Mouse (Mus musculus): ENCODE measurements around the gene Kank2. TPM values are rescaled to one million over a fixed set of nuclear protein-coding genes. Genes with fewer than 3 reads are reported as not detected.

Gene Kank2
- polyA plus RNA-seq, 1 experiment from 2014 or later, result 7.5 TPM

- no peaks in the 10 kb centered on the region for H3K9me3 ChIP-seq (ENCODE audit: control insufficient read depth, low read length)
- TF ChIP-seq CTCF (IDR thresholded peaks at IDR 0.05; ENCODE audit: low read depth) (no peak), EP300 (optimal IDR thresholded peaks at IDR 0.05) (no peak)
- H3K4me2 ChIP-seq (replicated peaks; ENCODE audit: low read depth), result no peak overlapping the region
- H3K27ac ChIP-seq (replicated peaks), result no peak overlapping the region
- WGBS, result 79% methylated on average over 9 of the region's 9 CpGs
- H3K27me3 ChIP-seq (ENCODE audit: control insufficient read depth, insufficient read depth, low read length), result no peaks in the 10 kb centered on the region
- DNase-seq (ENCODE audit: low spot score), result no peak
- H3K4me1 ChIP-seq (replicated peaks; ENCODE audit: control insufficient read depth, insufficient read depth), result no peaks in the 10 kb centered on the region
- no peak overlapping the region for H3K9ac ChIP-seq (ENCODE audit: low read length)
- ATAC-seq (ENCODE audit: low FRiP score, low TSS enrichment), result no peak
- H3K36me3 ChIP-seq (ENCODE audit: control insufficient read depth, insufficient read depth, low read length), result peaks cover 32% of the 10 kb centered on the region
- H3K4me3 ChIP-seq (ENCODE audit: low read depth, low read length), result no peak overlapping the region
Measured at GRCm38 (mm10) chr9:21732288-21732687, 66.3 kb downstream of the Kank2 start.

DNA sequence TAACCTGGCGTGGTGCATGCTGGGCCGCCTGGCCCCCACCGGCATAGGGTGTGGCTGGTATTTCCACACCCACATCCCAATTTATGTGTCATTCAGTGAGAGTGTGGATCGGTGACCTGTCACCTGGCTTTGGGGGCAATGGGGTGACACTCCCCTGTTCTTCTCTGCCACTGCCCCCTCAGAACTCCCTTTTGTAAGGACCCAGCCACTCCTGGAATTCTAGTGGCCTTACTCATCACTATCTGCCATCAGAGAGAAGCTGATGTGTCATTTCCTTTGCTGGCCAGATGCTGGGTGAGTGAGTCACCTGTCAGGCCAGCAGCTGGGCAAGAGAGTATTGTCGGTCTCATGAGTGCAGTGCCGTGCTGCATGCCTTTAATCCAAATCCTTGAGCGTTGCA is 69.3 kb downstream of the Kank2 start:
- DNase-seq (ENCODE audit: low spot score) (no peak), ATAC-seq (ENCODE audit: low FRiP score, low TSS enrichment) (peak; percentile 55)
- 44% methylated on average over 7 of the region's 7 CpGs for WGBS

DNA sequence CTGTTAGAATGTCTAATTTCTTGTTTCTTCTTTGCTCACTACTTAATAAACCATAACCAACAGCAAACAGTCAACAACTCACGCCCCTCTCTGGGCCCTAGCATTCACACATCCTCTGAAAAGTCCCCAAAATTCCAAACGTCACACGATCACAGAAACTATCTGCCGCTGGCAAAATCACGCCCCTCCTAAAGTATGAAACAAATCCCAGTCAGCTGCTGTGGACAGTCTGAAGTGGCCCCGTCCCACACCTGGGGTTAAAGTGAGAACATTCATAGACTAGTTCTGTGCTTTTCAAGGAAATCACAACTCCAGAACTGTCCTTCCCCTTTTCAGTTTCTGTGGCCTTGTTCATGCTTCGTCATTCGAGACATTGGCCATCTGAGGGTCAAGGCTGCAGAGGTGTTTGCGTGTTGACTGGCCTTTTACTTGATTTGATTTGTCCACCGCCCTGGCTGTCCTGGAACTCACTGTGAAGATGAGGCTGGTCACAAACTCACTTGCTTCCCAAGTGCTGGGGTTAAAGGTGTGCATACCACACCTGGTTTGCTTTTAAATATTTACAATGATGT is 70.2 kb downstream of the Kank2 start:
- WGBS, result 72% methylated on average over 10 of the region's 10 CpGs
- no peak overlapping the region for H3K4me2 ChIP-seq (replicated peaks; ENCODE audit: low read depth)

More for the DNA sequence above, 69.3 kb downstream of the Kank2 start:
- Histone ChIP-seq H3K36me3 (ENCODE audit: control insufficient read depth, insufficient read depth, low read length) (peaks cover 17% of the 10 kb centered on the region), H3K9ac (ENCODE audit: low read length) (no peak overlapping the region; the same call in 1 of the 2 replicates), H3K4me3 (ENCODE audit: low read depth, low read length) (no peak overlapping the region), H3K4me1 (replicated peaks; ENCODE audit: control insufficient read depth, insufficient read depth) (peaks cover 13% of the 10 kb centered on the region), H3K27ac (replicated peaks) (peak overlapping the region; percentile 63), H3K4me2 (replicated peaks; ENCODE audit: low read depth) (no peak overlapping the region), H3K27me3 (ENCODE audit: control insufficient read depth, insufficient read depth, low read length) (no peaks in the 10 kb centered on the region), H3K9me3 (ENCODE audit: control insufficient read depth, low read length) (no peaks in the 10 kb centered on the region)
- no peak for TF ChIP-seq EP300 (optimal IDR thresholded peaks at IDR 0.05)
- no peak for TF ChIP-seq CTCF (IDR thresholded peaks at IDR 0.05; ENCODE audit: low read depth)

DNA sequence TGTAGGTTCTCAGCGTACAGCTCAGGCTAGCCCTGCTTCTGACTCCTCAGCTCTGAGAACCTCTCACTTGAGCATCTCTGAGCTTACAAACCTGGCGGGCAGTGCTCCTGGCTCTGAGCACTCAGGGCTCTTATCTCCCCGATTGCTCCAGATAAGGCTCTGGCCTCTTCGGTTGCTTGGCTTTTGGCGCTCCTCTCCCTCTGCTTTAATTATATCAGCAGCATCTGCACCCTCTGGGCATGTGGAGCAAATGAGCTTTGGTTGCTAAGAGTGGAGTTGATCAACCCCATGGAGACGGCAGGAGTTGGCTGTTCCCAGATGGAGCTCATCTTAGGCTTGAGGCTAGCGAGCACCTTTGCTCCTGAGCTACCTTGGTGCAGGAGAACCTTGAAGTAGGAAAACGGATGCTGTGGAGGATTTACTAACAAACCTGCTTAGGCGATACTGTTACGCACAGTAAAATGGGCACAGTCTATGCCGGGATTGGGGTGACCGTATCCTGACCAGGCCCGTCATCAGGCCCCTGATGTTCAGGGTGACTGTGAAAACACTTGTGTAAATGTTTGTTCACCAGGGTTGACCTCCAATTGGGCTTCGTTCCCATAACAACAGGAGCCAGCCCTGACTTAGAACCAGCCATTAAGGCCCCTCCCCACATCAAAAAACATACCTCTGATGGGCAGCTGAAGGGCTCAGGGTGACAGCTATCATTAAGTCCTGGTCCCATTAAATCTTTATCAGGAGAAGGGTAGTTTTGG is 72.1 kb downstream of the Kank2 start:
- DNase-seq (ENCODE audit: low spot score) (no peak), ATAC-seq (ENCODE audit: low FRiP score, low TSS enrichment) (no peak)
- Histone ChIP-seq H3K4me1 (replicated peaks; ENCODE audit: control insufficient read depth, insufficient read depth) (peaks cover 13% of the 10 kb centered on the region), H3K9me3 (ENCODE audit: control insufficient read depth, low read length) (no peaks in the 10 kb centered on the region), H3K4me2 (replicated peaks; ENCODE audit: low read depth) (peak overlapping the region; percentile 71), H3K27ac (replicated peaks) (0 out of 2 replicates have a peak overlapping the region, but pooled peaks have one; percentile 18), H3K9ac (ENCODE audit: low read length) (peak overlapping the region; percentile 38), H3K36me3 (ENCODE audit: control insufficient read depth, insufficient read depth, low read length) (no peaks in the 10 kb centered on the region), H3K27me3 (ENCODE audit: control insufficient read depth, insufficient read depth, low read length) (no peaks in the 10 kb centered on the region), H3K4me3 (ENCODE audit: low read depth, low read length) (peak overlapping the region; percentile 70; the same call in 1 of the 2 replicates)
- 43% methylated on average over 14 of the region's 14 CpGs for WGBS
- TF ChIP-seq EP300 (optimal IDR thresholded peaks at IDR 0.05), result no peak
- TF ChIP-seq CTCF (IDR thresholded peaks at IDR 0.05; ENCODE audit: low read depth), result no peak

More for the DNA sequence above, 70.2 kb downstream of the Kank2 start:
- Histone ChIP-seq H3K27me3 (ENCODE audit: control insufficient read depth, insufficient read depth, low read length) (no peaks in the 10 kb centered on the region), H3K9ac (ENCODE audit: low read length) (no peak overlapping the region), H3K4me3 (ENCODE audit: low read depth, low read length) (no peak overlapping the region), H3K9me3 (ENCODE audit: control insufficient read depth, low read length) (no peaks in the 10 kb centered on the region), H3K36me3 (ENCODE audit: control insufficient read depth, insufficient read depth, low read length) (peaks cover 11% of the 10 kb centered on the region), H3K27ac (replicated peaks) (peak overlapping the region; percentile 63), H3K4me1 (replicated peaks; ENCODE audit: control insufficient read depth, insufficient read depth) (peaks cover 13% of the 10 kb centered on the region)
- ATAC-seq (ENCODE audit: low FRiP score, low TSS enrichment) (no peak), DNase-seq (ENCODE audit: low spot score) (no peak)
- TF ChIP-seq EP300 (optimal IDR thresholded peaks at IDR 0.05) (no peak), CTCF (IDR thresholded peaks at IDR 0.05; ENCODE audit: low read depth) (no peak)

GRCm38 (mm10) chr9:21725224-21726121 is 73.1 kb downstream of the Kank2 start:
- TF ChIP-seq EP300 (optimal IDR thresholded peaks at IDR 0.05) (no peak), CTCF (IDR thresholded peaks at IDR 0.05; ENCODE audit: low read depth) (no peak)
- peak overlapping the region; percentile 69 for H3K9ac ChIP-seq (ENCODE audit: low read length)
- H3K27ac ChIP-seq (replicated peaks), result peak overlapping the region; percentile 95
- H3K4me2 ChIP-seq (replicated peaks; ENCODE audit: low read depth), result peak overlapping the region; percentile 71
- DNase-seq (ENCODE audit: low spot score) (no peak), ATAC-seq (ENCODE audit: low FRiP score, low TSS enrichment) (no peak)
- H3K4me1 ChIP-seq (replicated peaks; ENCODE audit: control insufficient read depth, insufficient read depth), result peaks cover 13% of the 10 kb centered on the region
- H3K4me3 ChIP-seq (ENCODE audit: low read depth, low read length), result peak overlapping the region; percentile 70
- no peaks in the 10 kb centered on the region for H3K36me3 ChIP-seq (ENCODE audit: control insufficient read depth, insufficient read depth, low read length)
- no peaks in the 10 kb centered on the region for H3K9me3 ChIP-seq (ENCODE audit: control insufficient read depth, low read length)
- 43% methylated on average over 23 of the region's 23 CpGs for WGBS
- no peaks in the 10 kb centered on the region for H3K27me3 ChIP-seq (ENCODE audit: control insufficient read depth, insufficient read depth, low read length)
